Mouse (Mus musculus) forebrain, postnatal 0 days (tissue): ENCODE measurements at regions not wholly inside any gene's neighbourhood (a gene's known extent, or its start where the extent isn't known, plus 50 kb on each side); places are given as distances from the start of the nearest gene placed in this dataset.

Source experiments
- ATAC-seq: fragments of 200-750 bp; cut with Nextera tagmentation; 2 replicates; pipeline ENCODE4 v1.8.0; 2017; ENCODE audit warnings: mild to moderate bottlenecking, moderate library complexity
- DNase-seq: peaks from one replicate; pipeline ENCODE4 v3.0.0-alpha.2; 2015
- H3K27ac ChIP-seq: fragments of 300-500 bp; sonication (generic); 2 replicates; pipeline ENCODE4 v1.5.1; 2014; ENCODE audit warnings: low read depth, mild to moderate bottlenecking, antibody characterized with exemption, low read length, moderate library complexity, mixed read lengths
- H3K27me3 ChIP-seq: fragments of 300-500 bp; sonication (generic); 2 replicates; pipeline ENCODE4 v1.6.1; 2014; ENCODE audit warnings: mild to moderate bottlenecking, low read length, mixed read lengths; ENCODE audit not compliant: insufficient read depth
- H3K36me3 ChIP-seq: fragments of 300-500 bp; sonication (generic); 2 replicates; pipeline ENCODE4 v1.6.1; 2014; ENCODE audit warnings: mild to moderate bottlenecking, moderate library complexity; ENCODE audit not compliant: insufficient read depth
- H3K4me1 ChIP-seq: fragments of 300-500 bp; sonication (generic); 2 replicates; pipeline ENCODE4 v1.6.1; 2014; ENCODE audit warnings: antibody characterized with exemption; ENCODE audit not compliant: insufficient read depth
- H3K4me2 ChIP-seq: fragments of 300-500 bp; sonication (generic); 2 replicates; pipeline ENCODE4 v1.6.1; 2014; ENCODE audit warnings: low read depth, mild to moderate bottlenecking, moderate library complexity
- H3K4me3 ChIP-seq: fragments of 300-500 bp; sonication (generic); 2 replicates; pipeline ENCODE4 v1.5.1; 2014; ENCODE audit warnings: low read depth, low read length, mixed read lengths
- H3K9ac ChIP-seq: fragments of 300-500 bp; sonication (generic); 2 replicates; pipeline ENCODE4 v1.6.1; 2014; ENCODE audit warnings: mild to moderate bottlenecking
- H3K9me3 ChIP-seq: fragments of 300-500 bp; sonication (generic); 2 replicates; pipeline ENCODE4 v1.6.1; 2016; ENCODE audit warnings: low read length
- CTCF ChIP-seq: sonication (generic); IDR thresholded peaks from 2 replicates; pipeline ENCODE4 v1.5.1; 2016; ENCODE audit warnings: antibody characterized with exemption, control low read depth, low read depth
- WGBS: fragments of 180-500 bp; shearing (Covaris S2); extraction: QIAGEN DNeasy Blood & Tissue Kit; methylation state at CpG from one replicate; pipeline ENCODE4 v1.1.7; 2014; 5-methylcytosine and 5-hydroxymethylcytosine counted together

- TF ChIP-seq CTCF = no peak
- peak overlapping the region; percentile 21 for H3K4me3 ChIP-seq
- H3K36me3 ChIP-seq = no peaks in the 10 kb centered on the region
- H3K4me2 ChIP-seq = peak overlapping the region; percentile 45
- H3K27me3 ChIP-seq = no peaks in the 10 kb centered on the region
- no peak overlapping the region for H3K27ac ChIP-seq
- peak overlapping the region; percentile 41 for H3K9ac ChIP-seq
- peak; percentile 56; the same call in 1 of the 2 replicates for ATAC-seq
- DNase-seq = peak; percentile 59
- H3K4me1 ChIP-seq = peaks cover 6% of the 10 kb centered on the region; the same call in 1 of the 2 replicates
- 11% methylated on average over 20 of the region's 20 CpGs for WGBS
- H3K9me3 ChIP-seq = no peaks in the 10 kb centered on the region
Measured at GRCm38 (mm10) chr5:148820476-148820875, 108.6 kb downstream of the Katnal1 start.

GRCm38 (mm10) chr5:148819423-148819822 is 109.7 kb downstream of the Katnal1 start:
- Histone ChIP-seq H3K4me1 (peaks cover 6% of the 10 kb centered on the region; the same call in 1 of the 2 replicates), H3K36me3 (no peaks in the 10 kb centered on the region), H3K4me2 (no peak overlapping the region), H3K9ac (no peak overlapping the region), H3K27me3 (no peaks in the 10 kb centered on the region), H3K4me3 (no peak overlapping the region), H3K9me3 (no peaks in the 10 kb centered on the region), H3K27ac (no peak overlapping the region)
- 29% methylated on average over 6 of the region's 6 CpGs for WGBS
- no peak for TF ChIP-seq CTCF
- ATAC-seq (no peak), DNase-seq (no peak)

GRCm38 (mm10) chr5:148818746-148819145 is 110.4 kb downstream of the Katnal1 start:
- WGBS = 73% methylated on average over 2 of the region's 2 CpGs
- DNase-seq (no peak), ATAC-seq (no peak)
- Histone ChIP-seq H3K4me2 (no peak overlapping the region), H3K4me1 (peaks cover 6% of the 10 kb centered on the region; the same call in 1 of the 2 replicates), H3K27me3 (no peaks in the 10 kb centered on the region), H3K9ac (no peak overlapping the region), H3K27ac (no peak overlapping the region), H3K9me3 (no peaks in the 10 kb centered on the region), H3K36me3 (no peaks in the 10 kb centered on the region), H3K4me3 (no peak overlapping the region)
- no peak for TF ChIP-seq CTCF

- WGBS = 49% methylated on average over 9 of the region's 9 CpGs
- no peaks in the 10 kb centered on the region for H3K9me3 ChIP-seq
- no peak overlapping the region for H3K4me2 ChIP-seq
- no peaks in the 10 kb centered on the region for H3K4me1 ChIP-seq
- no peak overlapping the region for H3K9ac ChIP-seq
- DNase-seq = no peak
- no peak for TF ChIP-seq CTCF
- no peaks in the 10 kb centered on the region for H3K27me3 ChIP-seq
- H3K36me3 ChIP-seq = no peaks in the 10 kb centered on the region
- H3K27ac ChIP-seq = no peak overlapping the region
- no peak overlapping the region for H3K4me3 ChIP-seq
- ATAC-seq = no peak
Measured at GRCm38 (mm10) chr5:148812840-148813239, 116.3 kb downstream of the Katnal1 start.

- 15% methylated on average over 13 of the region's 13 CpGs for WGBS
- no peaks in the 10 kb centered on the region for H3K4me1 ChIP-seq
- ATAC-seq (peak; percentile 45; the same call in 1 of the 2 replicates), DNase-seq (peak; percentile 86)
- H3K9ac ChIP-seq = no peak overlapping the region
- TF ChIP-seq CTCF = peak; percentile 89
- H3K4me3 ChIP-seq = no peak overlapping the region
- no peaks in the 10 kb centered on the region for H3K27me3 ChIP-seq
- no peaks in the 10 kb centered on the region for H3K36me3 ChIP-seq
- no peaks in the 10 kb centered on the region for H3K9me3 ChIP-seq
- no peak overlapping the region for H3K4me2 ChIP-seq
- H3K27ac ChIP-seq = no peak overlapping the region
Measured at GRCm38 (mm10) chr5:148812016-148812415, 117.1 kb downstream of the Katnal1 start.

GRCm38 (mm10) chr5:148809485-148809884 is 119.6 kb downstream of the Katnal1 start:
- H3K9me3 ChIP-seq = no peaks in the 10 kb centered on the region
- no peak overlapping the region for H3K27ac ChIP-seq
- TF ChIP-seq CTCF = no peak
- no peaks in the 10 kb centered on the region for H3K4me1 ChIP-seq
- no peaks in the 10 kb centered on the region for H3K36me3 ChIP-seq
- H3K27me3 ChIP-seq = no peaks in the 10 kb centered on the region
- ATAC-seq (no peak), DNase-seq (no peak)
- WGBS = 60% methylated on average over 3 of the region's 3 CpGs
- H3K9ac ChIP-seq = no peak overlapping the region
- no peak overlapping the region for H3K4me2 ChIP-seq
- no peak overlapping the region for H3K4me3 ChIP-seq

- Histone ChIP-seq H3K9me3 (no peaks in the 10 kb centered on the region), H3K36me3 (no peaks in the 10 kb centered on the region), H3K4me3 (no peak overlapping the region), H3K4me1 (no peaks in the 10 kb centered on the region), H3K27ac (no peak overlapping the region), H3K9ac (peak overlapping the region; percentile 35; the same call in 1 of the 2 replicates), H3K4me2 (peak overlapping the region; percentile 39), H3K27me3 (no peaks in the 10 kb centered on the region)
- no peak for TF ChIP-seq CTCF
- no peak for DNase-seq
- ATAC-seq = 0 out of 2 replicates have a peak, but pooled peaks have one; percentile 14
- 18% methylated on average over 10 of the region's 10 CpGs for WGBS
Measured at GRCm38 (mm10) chr5:148809055-148809454, 120.1 kb downstream of the Katnal1 start.

GRCm38 (mm10) chr5:148808426-148808825 is 120.7 kb downstream of the Katnal1 start:
- no peak overlapping the region; the same call in 1 of the 2 replicates for H3K9ac ChIP-seq
- H3K27me3 ChIP-seq = no peaks in the 10 kb centered on the region
- H3K4me3 ChIP-seq = no peak overlapping the region
- H3K27ac ChIP-seq = no peak overlapping the region
- H3K4me2 ChIP-seq = peak overlapping the region; percentile 39
- H3K4me1 ChIP-seq = no peaks in the 10 kb centered on the region
- H3K9me3 ChIP-seq = no peaks in the 10 kb centered on the region
- DNase-seq = peak; percentile 88
- 6% methylated on average over 4 of the region's 4 CpGs for WGBS
- ATAC-seq = peak; percentile 65
- TF ChIP-seq CTCF = peak; percentile 85
- H3K36me3 ChIP-seq = no peaks in the 10 kb centered on the region
